Mouse (Mus musculus) kidney, embryonic 16.5 days (tissue): ENCODE measurements at regions not wholly inside any gene's neighbourhood (a gene's known extent, or its start where the extent isn't known, plus 50 kb on each side); places are given as distances from the start of the nearest gene placed in this dataset.
A peak's percentile ranks its signal among the peaks of the same experiment; 100 is the strongest.

Experiments
- ATAC-seq: fragments of 200-750 bp; cut with Nextera tagmentation; 2 replicates; pipeline ENCODE4 v1.8.0; 2017; ENCODE audit warnings: moderate TSS enrichment; ENCODE audit not compliant: low FRiP score, low TSS enrichment
- H3K27ac ChIP-seq: fragments of 300-500 bp; sonication (generic); 2 replicates; pipeline ENCODE4 v1.5.1; 2014; ENCODE audit warnings: low read length
- H3K27me3 ChIP-seq: fragments of 300-500 bp; sonication (generic); 2 replicates; pipeline ENCODE4 v1.6.1; 2014; ENCODE audit warnings: low read length, control low read depth, mixed read lengths; ENCODE audit not compliant: insufficient read depth
- H3K36me3 ChIP-seq: fragments of 300-500 bp; sonication (generic); 2 replicates; pipeline ENCODE4 v1.6.1; 2014; ENCODE audit warnings: low read length, control low read depth, mixed read lengths; ENCODE audit not compliant: insufficient read depth
- H3K4me1 ChIP-seq: fragments of 300-500 bp; sonication (generic); 2 replicates; pipeline ENCODE4 v1.6.1; 2014; ENCODE audit warnings: low read length, control low read depth, mixed read lengths; ENCODE audit not compliant: insufficient read depth
- H3K4me2 ChIP-seq: fragments of 300-500 bp; sonication (generic); replicated peaks from 2 replicates; pipeline ENCODE4 v1.6.1; 2014; ENCODE audit warnings: low read depth, low read length
- H3K4me3 ChIP-seq: fragments of 300-500 bp; sonication (generic); 2 replicates; pipeline ENCODE4 v1.5.1; 2014; ENCODE audit warnings: mild to moderate bottlenecking, low read length
- H3K9ac ChIP-seq: fragments of 300-500 bp; sonication (generic); replicated peaks from 2 replicates; pipeline ENCODE4 v1.6.1; 2014; ENCODE audit warnings: low read length
- H3K9me3 ChIP-seq: fragments of 300-500 bp; sonication (generic); 2 replicates; pipeline ENCODE4 v1.6.1; 2016; ENCODE audit warnings: low read length, control low read depth
- WGBS: fragments of 180-500 bp; shearing (Covaris S2); extraction: QIAGEN DNeasy Blood & Tissue Kit; methylation state at CpG from one replicate; pipeline ENCODE4 v1.1.7; 2014; 5-methylcytosine and 5-hydroxymethylcytosine counted together

DNA sequence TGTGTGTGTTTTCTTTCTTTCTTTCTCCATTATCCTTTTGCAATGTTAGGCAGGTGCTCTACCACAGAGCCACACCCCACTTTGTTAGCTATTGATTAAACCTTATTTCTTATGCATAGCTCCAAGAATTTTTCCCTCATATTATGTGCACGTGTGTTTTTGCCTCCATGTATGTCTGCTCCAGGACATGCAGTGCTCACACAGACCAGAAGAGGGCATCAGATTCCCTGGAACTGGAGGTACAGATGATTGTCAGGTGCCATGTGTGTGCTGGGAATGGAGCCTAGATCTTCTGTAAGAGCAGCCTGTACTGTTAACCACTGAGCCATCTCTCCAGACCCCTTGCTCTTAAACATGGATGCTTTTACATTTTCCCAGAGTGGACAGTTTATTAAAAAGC lies 166.4 kb upstream of the Tshz3 start:
- H3K27ac ChIP-seq: no peak overlapping the region
- no peak overlapping the region for H3K4me3 ChIP-seq
- ATAC-seq: no peak
- no peaks in the 10 kb centered on the region for H3K27me3 ChIP-seq
- H3K4me1 ChIP-seq: no peaks in the 10 kb centered on the region
- no peaks in the 10 kb centered on the region for H3K9me3 ChIP-seq
- no peaks in the 10 kb centered on the region for H3K36me3 ChIP-seq
- 79% methylated on average over 1 of the region's 1 CpGs for WGBS
- no peak overlapping the region for H3K9ac ChIP-seq
- no peak overlapping the region for H3K4me2 ChIP-seq

DNA sequence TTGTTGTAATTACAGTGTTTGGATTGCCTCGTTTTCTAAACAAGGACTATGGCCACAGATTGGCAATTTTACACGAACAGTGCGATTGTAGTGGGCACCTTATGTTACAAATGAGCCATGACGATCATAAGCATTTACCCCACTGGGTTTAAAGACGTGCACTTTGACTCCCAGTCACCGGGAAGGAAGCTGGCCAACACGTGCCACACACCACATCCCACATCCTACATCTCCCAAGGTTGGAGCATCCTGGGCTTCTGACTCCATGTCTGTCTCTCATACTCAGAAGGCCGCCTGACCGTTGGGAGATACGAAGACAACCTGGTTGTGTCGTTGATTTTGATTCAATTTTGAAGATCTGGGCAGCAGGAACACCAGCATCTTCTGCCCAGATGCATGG lies 159.8 kb upstream of the Tshz3 start:
- H3K4me2 ChIP-seq: no peak overlapping the region
- no peaks in the 10 kb centered on the region for H3K4me1 ChIP-seq
- no peaks in the 10 kb centered on the region for H3K9me3 ChIP-seq
- no peak for ATAC-seq
- H3K4me3 ChIP-seq: no peak overlapping the region
- no peaks in the 10 kb centered on the region for H3K27me3 ChIP-seq
- WGBS: 74% methylated on average over 11 of the region's 11 CpGs
- H3K9ac ChIP-seq: no peak overlapping the region
- H3K36me3 ChIP-seq: no peaks in the 10 kb centered on the region
- no peak overlapping the region for H3K27ac ChIP-seq

DNA sequence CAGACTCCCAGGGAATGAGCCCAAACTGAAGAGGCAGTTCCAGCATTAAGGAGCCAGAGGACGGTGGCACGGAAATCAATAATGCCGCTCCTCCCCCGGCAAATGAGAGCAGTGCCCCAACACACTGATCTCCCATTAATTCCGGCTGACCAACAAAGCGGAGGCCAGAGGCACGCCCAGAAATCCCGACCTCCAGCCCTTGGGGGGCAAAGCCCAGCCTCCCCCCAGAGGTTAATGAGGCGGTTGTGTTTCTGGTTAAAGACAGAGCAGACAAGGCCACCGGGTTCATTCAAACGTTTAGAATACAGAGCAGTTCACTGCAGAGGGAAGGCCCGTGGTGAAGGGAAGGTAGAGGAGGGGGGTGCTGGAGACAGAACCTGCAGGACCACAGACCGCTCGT lies 149.9 kb upstream of the Tshz3 start:
- Histone ChIP-seq H3K4me3 (0 out of 2 replicates have a peak overlapping the region, but pooled peaks have one; percentile 12), H3K4me2 (peak overlapping the region; percentile 44), H3K9ac (no peak overlapping the region), H3K9me3 (no peaks in the 10 kb centered on the region), H3K27ac (no peak overlapping the region), H3K36me3 (no peaks in the 10 kb centered on the region), H3K4me1 (0 out of 2 replicates have a peak, but pooled peaks cover 3% of the 10 kb centered on the region), H3K27me3 (0 out of 2 replicates have a peak, but pooled peaks cover 2% of the 10 kb centered on the region)
- WGBS: 15% methylated on average over 14 of the region's 14 CpGs
- peak; percentile 79 for ATAC-seq

DNA sequence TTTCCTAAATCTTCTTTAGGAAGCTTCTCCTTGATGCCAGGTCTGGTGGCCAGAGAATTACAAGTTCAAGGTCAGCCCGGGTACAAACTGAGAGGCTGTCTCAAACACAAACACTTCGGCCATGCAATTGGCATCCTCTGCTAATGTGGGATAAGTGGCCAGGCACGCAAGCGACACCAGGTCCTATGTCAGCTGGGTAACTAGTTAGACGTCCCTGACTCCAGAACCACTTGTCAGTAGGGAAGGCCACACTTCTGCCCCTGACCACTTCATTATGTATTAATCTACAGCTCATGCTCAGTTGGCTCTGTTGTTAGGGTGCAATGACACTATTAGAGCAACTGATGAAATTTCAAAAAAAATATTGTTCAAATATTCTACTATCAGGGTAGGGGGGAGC lies 149.5 kb upstream of the Tshz3 start:
- ATAC-seq: no peak
- Histone ChIP-seq H3K27me3 (0 out of 2 replicates have a peak, but pooled peaks cover 2% of the 10 kb centered on the region), H3K27ac (no peak overlapping the region), H3K4me2 (peak overlapping the region; percentile 44; the same call in 1 of the 2 replicates), H3K4me1 (0 out of 2 replicates have a peak, but pooled peaks cover 3% of the 10 kb centered on the region), H3K4me3 (no peak overlapping the region), H3K36me3 (no peaks in the 10 kb centered on the region), H3K9me3 (no peaks in the 10 kb centered on the region), H3K9ac (no peak overlapping the region)
- WGBS: 44% methylated on average over 5 of the region's 5 CpGs

DNA sequence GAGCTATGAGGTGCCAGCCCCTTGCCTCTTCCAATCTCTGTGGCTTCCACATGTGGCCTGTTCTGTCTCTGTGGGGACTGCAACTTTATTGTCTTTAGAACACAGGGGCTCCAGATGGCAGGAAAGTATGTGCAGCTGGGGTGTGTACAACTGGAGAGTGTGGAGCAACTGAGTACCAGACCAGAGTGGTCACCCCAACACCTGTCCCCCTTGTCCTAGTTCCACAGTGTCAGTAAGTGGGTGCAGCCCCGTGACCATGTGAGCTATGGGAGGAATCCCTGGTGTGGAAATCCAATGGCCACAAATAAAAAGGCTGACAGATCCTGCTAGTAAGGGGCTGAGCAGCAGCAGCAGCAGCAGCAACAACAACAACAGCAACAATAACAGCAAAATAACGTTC lies 126.9 kb upstream of the Tshz3 start:
- H3K9me3 ChIP-seq: no peaks in the 10 kb centered on the region
- H3K27me3 ChIP-seq: no peaks in the 10 kb centered on the region
- H3K36me3 ChIP-seq: no peaks in the 10 kb centered on the region
- H3K9ac ChIP-seq: no peak overlapping the region
- H3K4me2 ChIP-seq: no peak overlapping the region
- no peaks in the 10 kb centered on the region for H3K4me1 ChIP-seq
- no peak overlapping the region for H3K27ac ChIP-seq
- no peak overlapping the region for H3K4me3 ChIP-seq
- WGBS: 62% methylated on average over 2 of the region's 2 CpGs
- ATAC-seq: no peak

DNA sequence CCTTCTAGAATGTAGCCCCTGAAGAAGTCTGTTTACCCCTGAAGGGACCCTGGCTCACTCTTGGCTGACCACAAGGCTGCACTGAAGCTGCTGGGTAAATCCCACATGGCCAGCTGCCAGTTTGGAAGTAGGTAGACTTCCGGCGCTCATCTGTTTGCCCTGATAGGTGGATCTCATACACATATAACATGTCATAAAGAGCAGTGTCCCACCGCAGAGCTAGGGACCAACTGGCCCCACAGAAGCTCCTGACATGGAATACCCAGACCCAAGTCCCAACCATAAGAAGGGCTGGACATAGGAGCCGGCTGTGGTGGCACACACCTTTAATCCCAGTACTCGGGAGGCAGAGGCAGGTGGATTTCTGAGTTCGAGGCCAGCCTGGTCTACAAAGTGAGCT lies 115.8 kb upstream of the Tshz3 start:
- Histone ChIP-seq H3K4me1 (no peaks in the 10 kb centered on the region), H3K9ac (no peak overlapping the region), H3K36me3 (no peaks in the 10 kb centered on the region), H3K27ac (no peak overlapping the region), H3K9me3 (no peaks in the 10 kb centered on the region), H3K4me3 (no peak overlapping the region), H3K4me2 (no peak overlapping the region), H3K27me3 (no peaks in the 10 kb centered on the region)
- ATAC-seq: no peak
- WGBS: 95% methylated on average over 6 of the region's 6 CpGs

DNA sequence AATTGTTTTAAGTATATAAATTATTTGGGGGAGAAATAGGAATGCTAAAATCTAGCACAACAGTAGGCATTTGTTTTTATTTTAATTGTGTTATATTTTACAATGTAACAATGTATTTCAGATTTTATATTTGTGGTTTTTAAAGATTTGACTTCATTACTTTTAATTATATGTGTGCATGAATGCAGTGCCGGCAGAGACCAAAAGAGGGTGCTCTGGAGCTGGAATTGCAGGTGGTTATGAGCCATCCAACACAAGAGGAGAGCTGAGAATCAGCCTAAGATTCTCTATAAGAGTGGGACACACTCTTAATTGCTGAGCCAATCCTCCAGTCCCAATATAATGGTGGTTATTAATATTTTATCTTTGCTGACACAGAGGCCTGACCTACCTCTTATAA lies 112.9 kb upstream of the Tshz3 start:
- Histone ChIP-seq H3K27me3 (no peaks in the 10 kb centered on the region), H3K36me3 (no peaks in the 10 kb centered on the region), H3K9me3 (no peaks in the 10 kb centered on the region), H3K4me1 (no peaks in the 10 kb centered on the region), H3K4me3 (no peak overlapping the region), H3K4me2 (no peak overlapping the region), H3K27ac (no peak overlapping the region), H3K9ac (no peak overlapping the region)
- WGBS: 74% methylated on average over 1 of the region's 1 CpGs
- no peak for ATAC-seq

DNA sequence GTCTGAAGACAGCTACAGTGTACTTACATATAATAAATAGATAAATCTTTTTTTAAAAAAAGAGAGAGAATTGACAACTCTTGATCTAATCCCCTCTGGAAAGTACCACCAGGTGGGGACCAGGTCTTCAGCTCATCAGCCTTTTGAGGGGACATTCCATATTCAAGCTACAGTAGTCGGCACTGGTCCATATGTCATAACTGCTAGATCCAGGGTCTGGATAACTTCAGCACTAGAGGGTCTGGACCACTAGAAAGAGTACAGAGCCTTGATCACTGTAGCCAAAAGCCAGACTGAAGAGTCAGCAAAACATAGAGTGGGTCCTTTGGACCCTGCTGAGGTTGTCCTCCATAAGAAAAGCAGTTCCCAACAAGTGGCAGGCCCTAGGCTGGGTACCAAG lies 106.4 kb upstream of the Tshz3 start:
- 89% methylated on average over 1 of the region's 1 CpGs for WGBS
- no peak overlapping the region for H3K9ac ChIP-seq
- H3K27me3 ChIP-seq: no peaks in the 10 kb centered on the region
- no peak overlapping the region for H3K4me3 ChIP-seq
- ATAC-seq: no peak
- H3K4me2 ChIP-seq: no peak overlapping the region
- H3K9me3 ChIP-seq: no peaks in the 10 kb centered on the region
- H3K4me1 ChIP-seq: no peaks in the 10 kb centered on the region
- H3K27ac ChIP-seq: no peak overlapping the region
- no peaks in the 10 kb centered on the region for H3K36me3 ChIP-seq

DNA sequence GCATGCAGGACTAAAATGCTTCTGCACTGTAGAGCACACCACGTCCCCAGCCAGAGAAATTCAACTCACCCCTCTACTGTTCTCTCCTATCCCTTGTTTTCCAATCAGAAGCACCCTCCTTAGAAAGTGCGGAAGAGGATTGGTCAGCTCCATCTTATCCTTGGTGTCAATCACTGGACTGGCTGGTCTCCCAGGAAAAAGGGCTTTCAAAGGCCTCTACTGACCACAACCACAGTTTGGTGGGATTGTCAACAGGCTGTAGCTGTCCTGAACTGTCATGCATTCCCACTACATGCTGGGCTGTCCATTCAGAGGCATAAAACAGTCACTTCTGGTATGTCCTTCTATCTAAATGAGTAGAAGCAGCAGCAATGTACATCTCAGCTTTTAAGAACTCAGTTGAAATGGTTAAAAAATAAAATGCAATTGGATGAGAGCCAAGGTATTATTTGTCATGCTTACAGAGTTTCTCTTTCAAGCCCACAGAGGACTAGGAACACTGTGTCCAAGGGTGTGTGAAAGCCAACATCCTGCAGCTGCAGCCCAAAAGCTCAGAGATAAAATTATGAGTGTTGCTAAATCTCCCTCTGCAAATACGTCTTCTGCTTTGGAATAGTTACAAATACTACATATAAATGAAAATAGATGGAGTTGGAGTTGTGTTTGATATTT lies 101.2 kb upstream of the Tshz3 start:
- Histone ChIP-seq H3K27me3 (no peaks in the 10 kb centered on the region), H3K9ac (no peak overlapping the region), H3K4me1 (no peaks in the 10 kb centered on the region; the same call in 1 of the 2 replicates), H3K36me3 (no peaks in the 10 kb centered on the region), H3K4me2 (no peak overlapping the region), H3K4me3 (no peak overlapping the region), H3K27ac (no peak overlapping the region), H3K9me3 (peaks cover 11% of the 10 kb centered on the region; the same call in 1 of the 2 replicates)
- peak; percentile 54 for ATAC-seq
- WGBS: 78% methylated on average over 3 of the region's 3 CpGs

DNA sequence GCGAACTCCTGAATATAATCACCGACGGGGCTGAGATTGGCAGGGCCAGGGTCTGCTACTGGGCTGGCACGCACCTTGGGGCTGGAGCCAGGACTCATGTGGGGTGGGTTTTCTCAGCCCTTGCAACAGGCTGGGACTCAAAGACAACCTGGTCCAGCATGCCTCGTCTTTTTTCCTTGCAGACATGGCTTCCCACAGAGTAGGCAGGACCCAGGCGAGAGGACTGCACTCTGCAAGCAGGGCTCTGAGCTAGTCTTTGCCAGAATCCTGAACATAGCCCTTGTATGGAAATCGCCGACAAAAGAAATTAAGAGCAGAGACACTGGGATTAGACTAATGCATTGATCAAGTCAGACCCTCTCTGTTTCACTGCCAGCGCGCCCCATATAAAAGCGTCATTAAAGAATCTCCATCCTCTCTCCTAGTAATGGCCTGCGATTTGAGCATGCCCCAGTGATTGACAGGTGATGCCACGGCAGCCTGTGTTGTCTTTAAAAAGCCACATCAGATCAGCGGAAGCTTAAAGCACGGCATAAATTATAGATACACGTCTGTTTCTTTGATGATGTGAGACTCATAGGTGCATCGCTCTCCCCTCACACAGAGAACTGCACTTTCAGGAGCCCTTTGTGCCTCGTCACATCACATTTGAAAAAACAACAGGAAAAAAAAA lies 92.8 kb upstream of the Tshz3 start:
- no peaks in the 10 kb centered on the region for H3K9me3 ChIP-seq
- H3K36me3 ChIP-seq: no peaks in the 10 kb centered on the region
- peaks cover 8% of the 10 kb centered on the region for H3K4me1 ChIP-seq
- H3K4me3 ChIP-seq: no peak overlapping the region
- no peak overlapping the region for H3K27ac ChIP-seq
- no peak for ATAC-seq
- H3K27me3 ChIP-seq: peaks cover 5% of the 10 kb centered on the region
- no peak overlapping the region for H3K9ac ChIP-seq
- no peak overlapping the region for H3K4me2 ChIP-seq
- WGBS: 76% methylated on average over 18 of the region's 18 CpGs
